Mouse (Mus musculus) testis, adult 2 months (tissue): Measurements from ENCODE around the gene Neurl1a.

ENCODE experiments used
- CTCF ChIP-seq: fragments of 200-500 bp; IDR thresholded peaks from 2 replicates; pipeline ENCODE4 v1.5.1; 2012; ENCODE audit warnings: low read depth, mild to moderate bottlenecking, inconsistent platforms, low read length, moderate library complexity; ENCODE audit not compliant: control insufficient read depth, insufficient read depth, insufficient replicate concordance
- POLR2A ChIP-seq: fragments of 200-500 bp; IDR thresholded peaks from 2 replicates; pipeline ENCODE4 v1.6.1; 2012; ENCODE audit warnings: low read depth, mild to moderate bottlenecking, inconsistent platforms, low read length, moderate library complexity; ENCODE audit not compliant: control insufficient read depth

DNA sequence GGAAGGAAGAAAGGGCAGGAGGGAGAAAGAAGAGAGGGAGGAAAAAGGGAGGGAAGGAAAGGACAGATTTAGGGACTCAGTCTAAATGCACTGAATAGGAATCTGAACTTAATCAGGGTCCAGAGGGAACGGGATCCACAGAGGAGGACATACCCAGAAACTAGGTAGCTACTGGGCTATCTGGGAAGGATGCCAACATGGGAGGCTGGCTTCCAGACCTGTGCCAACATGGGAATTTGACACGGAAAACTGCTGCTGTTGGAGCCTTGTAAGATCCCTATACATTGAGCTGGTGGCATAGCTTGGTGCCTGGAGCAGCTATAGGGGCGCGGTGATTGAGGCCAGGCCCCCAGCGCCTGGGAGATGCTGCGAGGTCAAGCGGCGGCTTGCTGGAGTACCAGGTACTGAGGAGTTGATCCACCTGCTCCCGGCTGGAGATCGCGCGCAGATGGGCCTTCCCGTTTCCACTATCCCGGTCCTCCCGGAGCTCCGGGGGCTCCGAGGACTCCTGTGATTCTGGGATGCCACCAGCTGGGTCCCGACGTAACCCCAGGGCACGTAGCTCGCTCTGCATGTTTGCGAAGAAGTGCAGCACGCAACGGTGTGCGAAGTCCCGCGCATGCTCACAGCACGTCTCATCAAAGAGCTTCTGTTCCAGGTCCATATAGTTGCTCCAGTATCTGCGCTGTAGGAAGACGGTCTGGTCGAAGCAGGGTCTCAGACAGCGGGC, 27.1 kb upstream of the Neurl1a start:
- TF ChIP-seq POLR2A (no peak), CTCF (no peak)
